22 mouse cellular contexts compared by ENCODE assay signal in the genomic region with DNA sequence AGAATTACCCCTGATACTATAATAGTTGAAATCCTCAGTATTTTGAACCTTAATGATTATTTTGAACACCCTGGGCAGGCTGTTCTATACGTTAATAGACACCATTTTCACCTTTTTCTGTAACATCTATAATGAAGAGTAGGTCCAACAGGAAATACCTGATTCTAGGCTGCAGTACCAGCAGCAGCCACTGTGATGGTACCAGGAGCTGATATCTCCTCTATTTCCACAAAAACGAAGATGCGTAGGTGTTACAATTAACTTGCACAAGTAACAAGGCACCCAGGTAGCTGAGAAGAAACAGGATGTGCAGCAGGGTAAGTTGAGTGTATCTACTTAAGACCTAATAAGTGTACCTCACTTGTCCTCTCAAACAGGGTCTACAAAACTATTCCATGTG.
DNase-seq lines count a peak whose midpoint lies in the region; ATAC-seq and TF ChIP-seq lines count a peak whose summit lies in the region.
"Had no signal": no experiment of that assay in that cellular context is flagged by ENCODE, and none has a peak within 500 bp of the region (broad histone marks: within the 10 kb centered on the region; RNA-seq: fewer than 3 reads in every experiment).

No protein-coding gene starts in this region.

- H3K4me3 ChIP-seq in forebrain, postnatal 0 days (ENCODE audit: low read depth, low read length), result no peak overlapping the region
- no peak overlapping the region for H3K4me3 ChIP-seq in forebrain, embryonic 14.5 days (ENCODE audit: low read depth, low read length)
- no peak overlapping the region for H3K4me3 ChIP-seq in layer of hippocampus, adult 2 months
- H3K4me3 ChIP-seq in midbrain, postnatal 0 days (ENCODE audit: low read depth, low read length), result no peak overlapping the region
- no peak overlapping the region for H3K4me3 ChIP-seq in midbrain, embryonic 13.5 days (replicated peaks)
- H3K4me3 ChIP-seq: embryonic facial prominence, embryonic 15.5 days; heart, embryonic 13.5 days; limb, embryonic 12.5 days; liver, embryonic 15.5 days; midbrain, embryonic 12.5 days had no signal

- ATAC-seq in forebrain, postnatal 0 days, result no peak
- no peak for ATAC-seq in forebrain, embryonic 14.5 days
- no peak for ATAC-seq in midbrain, postnatal 0 days (ENCODE audit: low FRiP score)
- ATAC-seq in midbrain, embryonic 13.5 days, result no peak
- ATAC-seq: hindbrain, embryonic 16.5 days had no signal

- 97% methylated on average over 3 of the region's 3 CpGs for WGBS in forebrain, postnatal 0 days
- 89% methylated on average over 3 of the region's 3 CpGs for WGBS in forebrain, embryonic 14.5 days
- WGBS in midbrain, postnatal 0 days, result 91% methylated on average over 3 of the region's 3 CpGs
- WGBS in midbrain, embryonic 13.5 days, result 91% methylated on average over 3 of the region's 3 CpGs

- H3K9ac ChIP-seq in forebrain, postnatal 0 days, result no peak overlapping the region
- no peak overlapping the region for H3K9ac ChIP-seq in forebrain, embryonic 14.5 days (ENCODE audit: low read length)
- no peak overlapping the region for H3K9ac ChIP-seq in midbrain, postnatal 0 days (replicated peaks; ENCODE audit: low read length, poor library complexity, severe bottlenecking)
- no peak overlapping the region for H3K9ac ChIP-seq in midbrain, embryonic 13.5 days (replicated peaks)
- H3K9ac ChIP-seq: embryonic facial prominence, embryonic 15.5 days; heart, embryonic 13.5 days; limb, embryonic 12.5 days; liver, embryonic 15.5 days; midbrain, embryonic 12.5 days had no signal

- H3K9me3 ChIP-seq in forebrain, postnatal 0 days (ENCODE audit: low read length), result no peaks in the 10 kb centered on the region
- no peaks in the 10 kb centered on the region for H3K9me3 ChIP-seq in forebrain, embryonic 14.5 days (replicated peaks; ENCODE audit: control insufficient read depth, low read length)
- H3K9me3 ChIP-seq in midbrain, postnatal 0 days (ENCODE audit: low read length), result no peaks in the 10 kb centered on the region
- H3K9me3 ChIP-seq in midbrain, embryonic 13.5 days, result no peaks in the 10 kb centered on the region
- H3K9me3 ChIP-seq: embryonic facial prominence, embryonic 15.5 days; heart, embryonic 13.5 days; limb, embryonic 12.5 days; liver, embryonic 15.5 days; midbrain, embryonic 12.5 days had no signal

- H3K4me2 ChIP-seq in forebrain, postnatal 0 days (ENCODE audit: low read depth), result no peak overlapping the region
- no peak overlapping the region for H3K4me2 ChIP-seq in forebrain, embryonic 14.5 days (ENCODE audit: low read length)
- H3K4me2 ChIP-seq in midbrain, postnatal 0 days (ENCODE audit: low read depth, low read length, poor library complexity, severe bottlenecking), result no peak overlapping the region
- no peak overlapping the region for H3K4me2 ChIP-seq in midbrain, embryonic 13.5 days (replicated peaks)
- H3K4me2 ChIP-seq: embryonic facial prominence, embryonic 15.5 days; limb, embryonic 12.5 days; liver, embryonic 15.5 days; midbrain, embryonic 12.5 days had no signal

- H3K4me1 ChIP-seq in forebrain, postnatal 0 days (ENCODE audit: insufficient read depth), result peaks cover 16% of the 10 kb centered on the region
- H3K4me1 ChIP-seq in forebrain, embryonic 14.5 days (ENCODE audit: control insufficient read depth, insufficient read depth, low read length), result peaks cover 32% of the 10 kb centered on the region
- peaks cover 18% of the 10 kb centered on the region for H3K4me1 ChIP-seq in midbrain, postnatal 0 days (ENCODE audit: insufficient read depth, low read length)
- H3K4me1 ChIP-seq in midbrain, embryonic 13.5 days (replicated peaks), result peaks cover 40% of the 10 kb centered on the region
- H3K4me1 ChIP-seq: liver, embryonic 15.5 days had no signal

- no peaks in the 10 kb centered on the region for H3K36me3 ChIP-seq in forebrain, postnatal 0 days (ENCODE audit: insufficient read depth)
- no peaks in the 10 kb centered on the region for H3K36me3 ChIP-seq in forebrain, embryonic 14.5 days (ENCODE audit: control insufficient read depth, insufficient read depth, low read length)
- H3K36me3 ChIP-seq in midbrain, postnatal 0 days (ENCODE audit: insufficient read depth, low read length), result no peaks in the 10 kb centered on the region
- H3K36me3 ChIP-seq in midbrain, embryonic 13.5 days, result no peaks in the 10 kb centered on the region
- H3K36me3 ChIP-seq: embryonic facial prominence, embryonic 15.5 days; heart, embryonic 13.5 days; limb, embryonic 12.5 days; liver, embryonic 15.5 days; midbrain, embryonic 12.5 days had no signal

- DNase-seq in forebrain, postnatal 0 days, result no peak
- no peak for DNase-seq in forebrain, embryonic 14.5 days (ENCODE audit: low spot score)
- DNase-seq in layer of hippocampus, adult 2 months (ENCODE audit: low spot score in 2 of 2), result no peak
- no peak for DNase-seq in layer of hippocampus, adult 9-11 months
- DNase-seq in midbrain, postnatal 0 days (ENCODE audit: low spot score), result no peak
- no peak for DNase-seq in Muller cell, postnatal 12 days (ENCODE audit: inconsistent ontology term)
- no peak for DNase-seq in urinary bladder, postnatal 10 days (ENCODE audit: low spot score)
- DNase-seq: adrenal gland, postnatal 10 days; cerebellum, adult 11 months; cerebellum, postnatal 14 days; heart, postnatal 36 days; kidney, adult 8-10 months; thymus, adult 18-20 months; thymus, postnatal 4 days had no signal

- H3K27ac ChIP-seq in forebrain, postnatal 0 days (ENCODE audit: low read depth, low read length), result no peak overlapping the region
- no peak overlapping the region for H3K27ac ChIP-seq in forebrain, embryonic 14.5 days (ENCODE audit: low read depth, low read length)
- H3K27ac ChIP-seq in layer of hippocampus, adult 2 months, result no peak overlapping the region
- H3K27ac ChIP-seq in midbrain, postnatal 0 days (ENCODE audit: low read depth, low read length), result no peak overlapping the region
- H3K27ac ChIP-seq in midbrain, embryonic 13.5 days, result no peak overlapping the region
- H3K27ac ChIP-seq: embryonic facial prominence, embryonic 15.5 days; heart, embryonic 13.5 days; limb, embryonic 12.5 days; liver, embryonic 15.5 days; macrophage; midbrain, embryonic 12.5 days had no signal

- no peaks in the 10 kb centered on the region for H3K27me3 ChIP-seq in forebrain, postnatal 0 days (ENCODE audit: insufficient read depth, low read length)
- no peaks in the 10 kb centered on the region for H3K27me3 ChIP-seq in forebrain, embryonic 14.5 days (replicated peaks; ENCODE audit: control insufficient read depth, insufficient read depth, low read length)
- H3K27me3 ChIP-seq in midbrain, postnatal 0 days (ENCODE audit: insufficient read depth, low read length), result no peaks in the 10 kb centered on the region
- H3K27me3 ChIP-seq in midbrain, embryonic 13.5 days, result no peaks in the 10 kb centered on the region
- H3K27me3 ChIP-seq: embryonic facial prominence, embryonic 15.5 days; heart, embryonic 13.5 days; limb, embryonic 12.5 days; liver, embryonic 15.5 days; midbrain, embryonic 12.5 days had no signal

- TF ChIP-seq CTCF in forebrain, postnatal 0 days (IDR thresholded peaks at IDR 0.05; ENCODE audit: low read depth), result peak; percentile 45
- peak; percentile 72 for TF ChIP-seq CTCF in layer of hippocampus, adult 2 months (conservative IDR thresholded peaks at IDR 0.05)
- peak; percentile 40 for TF ChIP-seq CTCF in midbrain, postnatal 0 days (IDR thresholded peaks at IDR 0.05)
